Mouse (Mus musculus) stomach, embryonic 15.5 days (tissue): ENCODE results near the gene Antxr1. TPM values are rescaled to one million over a fixed set of nuclear protein-coding genes. Genes with fewer than 3 reads are reported as not detected.

Experiments used
- ATAC-seq: fragments of 200-750 bp; cut with Nextera tagmentation; 2 replicates; pipeline ENCODE4 v1.8.0; 2017; ENCODE audit warnings: low read depth, moderate number of reproducible peaks, moderate TSS enrichment; ENCODE audit not compliant: insufficient read depth, low FRiP score
- H3K27ac ChIP-seq: fragments of 300-500 bp; sonication (generic); 2 replicates; pipeline ENCODE4 v1.5.1; 2015; ENCODE audit warnings: mild to moderate bottlenecking, inconsistent platforms
- H3K27me3 ChIP-seq: fragments of 300-500 bp; sonication (generic); replicated peaks from 2 replicates; pipeline ENCODE4 v1.6.1; 2015; ENCODE audit warnings: inconsistent platforms
- H3K36me3 ChIP-seq: fragments of 300-500 bp; sonication (generic); 2 replicates; pipeline ENCODE4 v1.6.1; 2015; ENCODE audit warnings: inconsistent platforms
- H3K4me1 ChIP-seq: fragments of 300-500 bp; sonication (generic); 2 replicates; pipeline ENCODE4 v1.6.1; 2015; ENCODE audit warnings: inconsistent platforms
- H3K4me2 ChIP-seq: fragments of 300-500 bp; sonication (generic); 2 replicates; pipeline ENCODE4 v1.6.1; 2015; ENCODE audit warnings: mild to moderate bottlenecking, inconsistent platforms
- H3K4me3 ChIP-seq: fragments of 300-500 bp; sonication (generic); replicated peaks from 2 replicates; pipeline ENCODE4 v1.5.1; 2015; ENCODE audit warnings: inconsistent platforms
- H3K9ac ChIP-seq: fragments of 300-500 bp; sonication (generic); 2 replicates; pipeline ENCODE4 v1.6.1; 2015; ENCODE audit warnings: inconsistent platforms
- H3K9me3 ChIP-seq: fragments of 300-500 bp; sonication (generic); 2 replicates; pipeline ENCODE4 v1.6.1; 2016; ENCODE audit warnings: inconsistent platforms
- WGBS: fragments of 180-500 bp; shearing (Covaris S2); methylation state at CpG from one replicate; pipeline ENCODE4 v1.1.7; 2015; 5-methylcytosine and 5-hydroxymethylcytosine counted together
- polyA plus RNA-seq: library from polyadenylated mRNA; unstranded; fragments of >200 nt; fragmentation: Nextera tagmentation; extraction: Ambion mirVana; gene quantifications from 2 replicates; pipeline ENCODE4 v1.2.1, GENCODE M21; 2015

Antxr1 gene
- polyA plus RNA-seq, 1 experiment from 2014 or later, result 8.0 TPM

DNA sequence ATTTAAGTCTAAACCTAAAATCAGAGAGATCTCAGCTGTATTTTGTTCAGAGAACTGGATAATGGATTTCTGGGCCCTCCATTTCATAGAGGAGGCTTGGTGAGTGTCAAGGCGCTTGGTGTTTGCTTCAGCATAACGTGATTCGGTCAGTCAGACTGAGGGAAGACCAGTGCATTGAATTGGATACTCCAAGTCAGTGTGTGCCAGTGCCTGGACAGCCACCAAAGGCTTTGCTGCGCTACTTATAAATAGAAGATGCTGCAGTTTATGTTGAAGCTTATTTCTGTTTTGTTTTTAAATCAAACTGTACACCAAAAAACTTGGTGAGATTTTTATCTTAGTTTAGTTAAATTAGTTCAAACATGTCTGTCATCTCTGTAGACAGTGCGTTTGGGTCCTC lies 247.3 kb downstream of the Antxr1 start:
- no peak overlapping the region for H3K4me2 ChIP-seq
- no peaks in the 10 kb centered on the region for H3K9me3 ChIP-seq
- ATAC-seq, result no peak
- H3K4me1 ChIP-seq, result no peaks in the 10 kb centered on the region
- no peak overlapping the region for H3K9ac ChIP-seq
- H3K36me3 ChIP-seq, result peaks cover 35% of the 10 kb centered on the region
- no peak overlapping the region for H3K27ac ChIP-seq
- H3K27me3 ChIP-seq, result no peaks in the 10 kb centered on the region
- H3K4me3 ChIP-seq, result no peak overlapping the region
- 88% methylated on average over 5 of the region's 5 CpGs for WGBS

DNA sequence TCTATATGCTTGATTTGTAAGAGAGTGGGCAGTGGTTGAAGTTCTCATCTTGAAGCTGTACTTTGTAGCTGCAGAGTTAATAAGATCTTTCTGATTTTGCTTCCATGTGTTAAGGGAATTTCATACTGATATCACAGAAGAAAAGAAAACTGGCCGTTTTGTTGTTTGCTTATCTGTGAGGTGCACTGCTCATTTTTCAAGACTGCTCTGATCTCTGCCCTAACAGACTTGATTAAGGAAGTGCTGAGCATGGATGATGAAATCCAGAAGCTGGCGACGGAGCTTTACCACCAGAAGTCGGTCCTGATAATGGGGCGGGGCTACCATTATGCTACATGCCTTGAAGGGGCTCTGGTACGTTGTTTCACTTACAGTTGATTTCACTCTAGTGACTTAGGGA lies 250.6 kb downstream of the Antxr1 start:
- WGBS, result 72% methylated on average over 6 of the region's 6 CpGs
- Histone ChIP-seq H3K27me3 (no peaks in the 10 kb centered on the region), H3K4me3 (no peak overlapping the region), H3K9me3 (no peaks in the 10 kb centered on the region), H3K27ac (no peak overlapping the region), H3K9ac (no peak overlapping the region), H3K4me2 (no peak overlapping the region), H3K36me3 (peaks cover 47% of the 10 kb centered on the region), H3K4me1 (no peaks in the 10 kb centered on the region)
- no peak; the same call in 1 of the 2 replicates for ATAC-seq

Other genes starting within 250 kb of the Antxr1 start
- gene D6Ertd527e, start 231.1 kb downstream of the Antxr1 start, polyA plus RNA-seq, result 0.40 and 0.43 TPM in 2 replicates
- 0.68 and 2.3 TPM in 2 replicates for gene Gkn1, start 15.1 kb upstream of the Antxr1 start, polyA plus RNA-seq
- 2.3 and 4.7 TPM in 2 replicates for gene Gkn2, start 37.5 kb upstream of the Antxr1 start, polyA plus RNA-seq
- 3.8 and 5.1 TPM in 2 replicates for gene Gkn3, start 53.1 kb upstream of the Antxr1 start, polyA plus RNA-seq
- not detected in 2 replicates for gene Bmp10, start 93.2 kb upstream of the Antxr1 start, polyA plus RNA-seq
- gene Arhgap25, start 197.4 kb upstream of the Antxr1 start, polyA plus RNA-seq, result 4.7 and 6.0 TPM in 2 replicates